Mouse (Mus musculus): ENCODE data around the gene Gsdma. TPM values are rescaled to one million over a fixed set of nuclear protein-coding genes. Genes with fewer than 3 reads are reported as not detected.
A peak's percentile ranks its signal among the peaks of the same experiment; 100 is the strongest.
"Not testable (repeated sequence)": the region's sequence is repeated elsewhere in the genome, so short reads cannot be mapped to it uniquely, and the experiment has no call there.

Gene Gsdma
- total RNA-seq, 2 experiments from 2014 or later = not detected

DNA sequence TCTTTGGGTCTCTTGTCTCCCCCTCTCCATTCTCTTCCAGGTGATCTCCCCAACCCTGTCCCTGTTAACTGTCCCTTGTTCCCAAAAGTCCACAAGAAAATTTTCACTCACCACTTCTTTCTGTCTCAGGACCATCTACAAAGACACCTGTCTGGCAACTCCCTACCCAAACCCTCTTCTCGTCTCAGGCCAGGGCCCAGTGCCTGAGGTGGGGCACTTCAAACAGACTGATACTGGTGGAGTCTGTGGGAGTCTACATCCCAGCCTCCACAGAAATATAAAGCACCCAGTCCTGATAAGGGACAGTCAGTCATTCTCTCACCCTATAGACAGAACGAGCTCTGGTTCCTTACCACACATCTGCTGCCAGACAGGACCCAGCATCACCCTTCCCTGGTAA is 17.7 kb upstream of the Gsdma start, which contains the start of gene Gsdma2:
Gene Gsdma2 (plus strand): TSS at position 301 of the 400 bp plus-strand sequence.
- TF ChIP-seq CTCF (IDR thresholded peaks at IDR 0.05) = no peak
- H3K4me3 ChIP-seq = no peak within 1 kb of the TSS
- DNase-seq (ENCODE audit: extremely low spot score in 1 of 2, low spot score in 2 of 2) = no peak
- no peak within 1 kb of the TSS for H3K27ac ChIP-seq
- intact Hi-C loops (cut with DNase I) = no loop called here

DNA sequence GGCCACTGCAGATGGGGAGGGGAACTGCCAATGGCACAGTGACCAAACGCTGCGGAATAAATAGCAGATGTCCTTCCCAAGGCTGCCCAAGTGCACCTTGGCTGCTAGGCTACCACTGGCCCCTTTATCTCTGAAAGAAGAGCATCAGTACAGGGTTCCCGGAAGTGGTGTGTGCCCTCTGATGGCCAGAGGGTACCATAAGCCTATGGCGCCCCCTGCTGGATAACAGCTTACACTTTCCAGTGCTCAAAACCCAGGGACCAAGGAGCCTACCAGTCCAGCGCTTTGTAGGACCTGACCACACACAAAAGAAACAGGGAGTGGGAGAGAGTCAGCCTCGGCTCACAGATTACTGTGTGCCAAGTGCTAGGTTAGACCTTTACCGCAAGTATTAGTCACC is 9.1 kb upstream of the Gsdma start:
- intact Hi-C loops (cut with DNase I) = loop anchor here (1.0 kb wide), 1 partner anchor 49 kb away; no protein-coding TSS in a partner anchor
- peak; percentile 48 for TF ChIP-seq CTCF (IDR thresholded peaks at IDR 0.05)
- H3K27ac ChIP-seq; DNase-seq (ENCODE audit: extremely low spot score in 1 of 2, low spot score in 2 of 2); H3K4me3 ChIP-seq: not testable (repeated sequence)

- H3K27ac ChIP-seq = no peak overlapping the region
- DNase-seq (ENCODE audit: extremely low spot score in 1 of 2, low spot score in 2 of 2) = peak in 1 of 2 experiments; percentile 28
- no peak overlapping the region for H3K4me3 ChIP-seq
- peak; percentile 79 for TF ChIP-seq CTCF (IDR thresholded peaks at IDR 0.05)
- intact Hi-C loops (cut with DNase I) = no loop called here
Observed at GRCm38 (mm10) chr11:98660517-98660916, 3.6 kb upstream of the Gsdma start.

DNA sequence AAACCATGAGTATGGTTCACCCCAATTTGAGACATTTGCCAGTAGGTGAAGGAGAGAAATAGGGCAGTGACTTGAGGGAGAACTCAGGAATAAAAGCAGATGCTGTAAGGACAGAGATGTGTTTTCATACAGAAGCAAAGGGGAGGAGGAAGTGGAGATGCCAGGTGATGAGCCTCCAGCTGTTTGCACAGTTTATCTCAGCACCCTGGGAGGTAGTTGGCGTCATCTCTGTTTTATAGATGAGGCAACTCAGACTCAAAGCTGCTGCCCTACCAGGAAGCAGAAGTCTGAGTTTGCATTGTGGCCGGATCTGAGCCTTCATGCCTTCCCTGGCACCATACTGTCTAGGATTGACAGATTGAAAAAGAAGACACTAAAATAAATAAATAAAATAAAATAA is 4.8 kb downstream of the Gsdma start:
- Histone ChIP-seq H3K4me3 (no peak overlapping the region), H3K27ac (no peak overlapping the region)
- intact Hi-C loops (cut with DNase I) = no loop called here
- no peak for DNase-seq (ENCODE audit: extremely low spot score in 1 of 2, low spot score in 2 of 2)
- no peak for TF ChIP-seq CTCF (IDR thresholded peaks at IDR 0.05)

- intact Hi-C loops (cut with DNase I) = no loop called here
- no peak for TF ChIP-seq CTCF (IDR thresholded peaks at IDR 0.05)
- DNase-seq (ENCODE audit: extremely low spot score in 1 of 2, low spot score in 2 of 2) = no peak
- Histone ChIP-seq H3K27ac (no peak overlapping the region), H3K4me3 (no peak overlapping the region)
Observed at GRCm38 (mm10) chr11:98671284-98671815, 7.2 kb downstream of the Gsdma start.

DNA sequence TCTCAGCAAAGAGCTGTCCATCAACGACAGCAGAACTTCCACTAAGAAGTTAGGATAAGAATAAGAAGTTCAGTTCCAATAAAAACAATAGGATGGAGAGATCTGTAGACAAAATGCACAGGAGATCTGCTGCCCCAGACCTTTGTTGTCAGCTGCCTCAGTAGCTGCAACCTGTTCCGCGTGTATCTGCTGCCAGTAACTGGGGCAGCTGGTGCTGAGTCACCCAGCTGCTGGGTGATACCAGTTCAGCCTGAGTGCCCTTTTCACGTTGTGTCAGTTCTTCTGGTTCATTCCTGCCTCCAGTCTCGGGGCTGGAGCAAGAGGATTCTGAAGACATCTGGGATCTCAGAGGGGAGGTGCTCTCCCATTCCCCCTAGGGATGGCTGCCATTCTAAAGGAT is 7.7 kb downstream of the Gsdma start:
- intact Hi-C loops (cut with DNase I) = no loop called here
- Histone ChIP-seq H3K4me3 (no peak overlapping the region), H3K27ac (no peak overlapping the region)
- no peak for TF ChIP-seq CTCF (IDR thresholded peaks at IDR 0.05)
- no peak for DNase-seq (ENCODE audit: extremely low spot score in 1 of 2, low spot score in 2 of 2)

GRCm38 (mm10) chr11:98672482-98672881 is 8.3 kb downstream of the Gsdma start:
- intact Hi-C loops (cut with DNase I) = no loop called here
- H3K4me3 ChIP-seq = no peak overlapping the region
- H3K27ac ChIP-seq = no peak overlapping the region
- DNase-seq (ENCODE audit: extremely low spot score in 1 of 2, low spot score in 2 of 2) = no peak
- no peak for TF ChIP-seq CTCF (IDR thresholded peaks at IDR 0.05)

DNA sequence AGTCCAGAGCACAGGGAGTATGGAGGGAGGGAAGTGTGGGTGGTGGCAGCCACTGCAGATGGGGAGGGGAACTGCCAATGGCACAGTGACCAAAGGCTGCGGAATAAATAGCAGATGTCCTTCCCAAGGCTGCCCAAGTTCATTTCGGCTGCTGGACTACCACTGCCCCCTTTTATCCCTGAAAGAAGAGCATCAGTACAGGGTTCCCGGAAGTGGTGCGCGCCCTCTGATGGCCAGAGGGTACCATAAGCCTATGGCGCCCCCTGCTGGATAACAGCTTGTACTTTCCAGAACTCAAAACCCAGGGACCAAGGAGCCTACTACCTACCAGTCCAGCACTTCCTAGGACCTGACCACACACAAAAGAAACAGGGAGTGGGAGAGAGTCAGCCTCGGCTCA is 9.0 kb downstream of the Gsdma start:
- H3K27ac ChIP-seq; intact Hi-C loops (cut with DNase I); H3K4me3 ChIP-seq: not testable (repeated sequence)
- peak; percentile 31 to 41 for DNase-seq (ENCODE audit: extremely low spot score in 1 of 2, low spot score in 2 of 2)
- TF ChIP-seq CTCF (IDR thresholded peaks at IDR 0.05) = peak; percentile 46

DNA sequence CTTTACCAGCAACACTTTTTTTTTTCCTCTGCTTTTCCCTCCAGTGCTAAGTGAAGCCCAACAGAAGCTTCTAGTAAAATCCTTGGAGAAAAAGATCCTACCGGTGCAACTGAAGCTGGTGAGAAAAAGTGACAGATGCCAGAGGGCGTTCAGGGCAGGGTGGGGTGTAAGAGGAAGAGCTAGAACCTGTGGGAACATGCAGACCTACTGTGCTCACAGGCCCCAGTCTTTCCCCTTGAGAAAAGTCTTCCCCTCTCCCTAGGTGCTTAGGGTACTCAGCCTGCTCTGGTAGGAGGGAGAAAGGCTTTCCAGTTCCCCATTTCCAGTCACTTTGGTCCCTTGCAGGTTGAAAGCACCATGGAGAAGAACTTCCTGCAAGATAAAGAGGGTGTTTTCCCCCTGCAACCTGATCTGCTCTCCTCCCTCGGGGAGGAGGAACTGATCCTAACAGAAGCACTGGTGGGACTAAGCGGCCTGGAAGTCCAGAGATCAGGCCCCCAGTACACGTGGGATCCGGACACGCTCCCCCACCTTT is 11.7 kb downstream of the Gsdma start:
- H3K4me3 ChIP-seq = no peak overlapping the region
- no peak overlapping the region for H3K27ac ChIP-seq
- intact Hi-C loops (cut with DNase I) = loop anchor here (1.0 kb wide), 1 partner anchor 19 kb away; no protein-coding TSS in a partner anchor
- TF ChIP-seq CTCF (IDR thresholded peaks at IDR 0.05) = no peak
- DNase-seq (ENCODE audit: extremely low spot score in 1 of 2, low spot score in 2 of 2) = no peak

DNA sequence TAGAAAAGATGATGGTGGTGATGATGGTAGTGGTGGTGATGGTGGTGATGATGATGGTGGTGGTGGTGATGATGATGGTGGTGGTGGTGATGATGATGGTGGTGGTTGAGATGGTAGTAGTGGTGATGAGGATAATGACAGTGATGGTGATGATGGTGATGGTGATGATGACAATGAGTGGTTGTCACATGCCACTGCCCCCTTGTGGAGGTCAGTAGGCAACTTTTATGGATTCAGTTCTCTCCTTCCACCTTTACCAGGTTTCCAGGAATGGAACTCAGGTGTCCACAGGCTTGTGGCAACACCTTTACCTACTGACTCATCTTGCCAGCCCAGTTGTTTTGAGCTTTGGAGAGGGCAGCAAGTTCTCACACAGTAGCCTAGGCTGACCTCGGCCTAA is 15.9 kb downstream of the Gsdma start:
- H3K4me3 ChIP-seq = no peak overlapping the region
- no peak for DNase-seq (ENCODE audit: extremely low spot score in 1 of 2, low spot score in 2 of 2)
- TF ChIP-seq CTCF (IDR thresholded peaks at IDR 0.05) = no peak; the same call in 1 of the 2 replicates
- H3K27ac ChIP-seq = no peak overlapping the region
- intact Hi-C loops (cut with DNase I) = no loop called here

GRCm38 (mm10) chr11:98680595-98680994 is 16.4 kb downstream of the Gsdma start:
- H3K4me3 ChIP-seq; intact Hi-C loops (cut with DNase I); H3K27ac ChIP-seq; DNase-seq (ENCODE audit: extremely low spot score in 1 of 2, low spot score in 2 of 2): not testable (repeated sequence)

- intact Hi-C loops (cut with DNase I) = no loop called here
- no peak for DNase-seq (ENCODE audit: extremely low spot score in 1 of 2, low spot score in 2 of 2)
- H3K27ac ChIP-seq = no peak overlapping the region
- no peak for TF ChIP-seq CTCF (IDR thresholded peaks at IDR 0.05)
- H3K4me3 ChIP-seq = no peak overlapping the region
Observed at GRCm38 (mm10) chr11:98681186-98681585, 17.0 kb downstream of the Gsdma start.

All from left cerebral cortex, adult 2 months (tissue).